Mouse (Mus musculus) C2C12 (cell line): ENCODE data around the gene Ccdc153.

Source experiments
- CTCF ChIP-seq: IDR thresholded peaks from one replicate; pipeline ENCODE4 v1.5.1; 2011; ENCODE audit not compliant: control insufficient read depth, insufficient read depth, insufficient read length
- FOSL1 ChIP-seq: IDR thresholded peaks from one replicate; pipeline ENCODE4 v1.8.0; 2011; ENCODE audit warnings: mild to moderate bottlenecking, low read length; ENCODE audit not compliant: poor library complexity, insufficient read depth, severe bottlenecking

- TF ChIP-seq CTCF (no peak), FOSL1 (no peak)
Measured at GRCm38 (mm10) chr9:44231609-44232008, 8.9 kb upstream of the Ccdc153 start.
